8 mouse cellular contexts compared by ENCODE assay signal in the genomic region with DNA sequence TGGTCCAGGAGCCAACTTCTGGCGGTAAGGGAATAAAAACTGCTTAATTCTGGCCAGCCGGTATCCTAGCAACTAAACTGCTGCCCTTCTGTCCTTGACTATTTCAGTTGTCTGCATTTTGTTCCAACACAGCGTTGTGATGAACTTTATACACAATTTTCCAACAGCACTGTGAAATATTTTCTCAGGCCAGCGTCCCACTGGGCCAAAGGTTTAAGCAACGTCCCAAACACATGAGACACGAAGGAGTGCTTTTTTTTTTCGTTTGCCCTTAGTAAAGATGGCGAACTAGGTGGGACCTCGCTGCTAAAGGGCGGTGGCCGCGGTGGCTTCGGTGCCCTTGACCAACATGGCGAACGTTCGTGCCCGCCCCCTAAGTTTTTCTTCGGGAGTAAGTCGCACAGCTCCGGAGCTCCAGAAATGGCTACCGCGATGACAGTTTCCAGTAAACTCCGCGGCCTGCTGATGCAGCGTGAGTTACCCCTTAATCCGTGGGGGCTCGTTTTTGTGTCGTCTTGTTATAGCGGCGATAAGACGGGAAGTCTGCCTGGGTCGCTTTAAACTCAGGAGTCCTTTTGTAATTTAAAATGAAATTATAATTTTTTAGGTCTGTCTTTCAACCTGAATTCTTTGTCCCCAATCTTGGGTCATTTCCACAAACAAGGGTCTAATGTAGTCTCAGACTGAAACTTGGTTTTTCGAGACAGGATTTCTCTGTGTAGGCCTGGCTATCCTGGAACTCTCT. TPM values are rescaled to one million over a fixed set of nuclear protein-coding genes. Genes with fewer than 3 reads are reported as not detected.
DNase-seq lines count a peak whose midpoint lies in the region; ATAC-seq lines count a peak whose summit lies in the region.

Gene Ech1, plus strand, starts transcription at position 277 of the 745 bp plus-strand sequence.

- peak within 1 kb of the TSS; percentile 70 for H3K9ac ChIP-seq in hindbrain, embryonic 16.5 days (ENCODE audit: low read depth, low read length)

- 2% methylated on average over 33 of the region's 33 CpGs for WGBS in hindbrain, embryonic 16.5 days
- WGBS in macrophage (ENCODE audit: missing documents) = 2% methylated on average over 32 of the region's 33 CpGs

- peak within 1 kb of the TSS; percentile 52 for H3K4me3 ChIP-seq in hindbrain, embryonic 16.5 days (ENCODE audit: low read length)
- H3K4me3 ChIP-seq in macrophage (ENCODE audit: inconsistent target) = peak within 1 kb of the TSS; percentile 47

- H3K4me2 ChIP-seq in hindbrain, embryonic 16.5 days (ENCODE audit: low read length) = peak within 1 kb of the TSS; percentile 62

- DNase-seq in WW6 (ENCODE audit: low read depth, low spot score) = peak; percentile 88
- DNase-seq in cerebellum, postnatal 4 days (ENCODE audit: low spot score in 2 of 2) = peak; percentile 83 to 88
- DNase-seq in gastrocnemius, adult 18-20 months (ENCODE audit: low spot score) = peak; percentile 95
- peak; percentile 86 for DNase-seq in left cerebral cortex, adult 18-20 months (ENCODE audit: low spot score in 2 of 2)
- DNase-seq in right cerebral cortex, adult 18-20 months = peak; percentile 90
- DNase-seq in urinary bladder, postnatal 10 days (ENCODE audit: low spot score) = peak; percentile 73

- H3K9me3 ChIP-seq in hindbrain, embryonic 16.5 days (ENCODE audit: control insufficient read depth, low read length) = no peaks in the 10 kb centered on the region

- H3K79me2 ChIP-seq in macrophage (ENCODE audit: inconsistent target) = peaks cover 10% of the 10 kb centered on the region; the same call in 1 of the 2 replicates

- ATAC-seq in hindbrain, embryonic 16.5 days = peak; percentile 91

- no peaks in the 10 kb centered on the region for H3K27me3 ChIP-seq in hindbrain, embryonic 16.5 days (replicated peaks; ENCODE audit: control insufficient read depth, insufficient read depth, low read length)

- H3K36me3 ChIP-seq in hindbrain, embryonic 16.5 days (ENCODE audit: control insufficient read depth, insufficient read depth, low read length) = peaks cover 29% of the 10 kb centered on the region
- H3K36me3 ChIP-seq in macrophage (ENCODE audit: inconsistent target) = peaks cover 30% of the 10 kb centered on the region

- peaks cover 13% of the 10 kb centered on the region for H3K4me1 ChIP-seq in hindbrain, embryonic 16.5 days (ENCODE audit: control insufficient read depth, insufficient read depth, low read depth, low read length)

- H3K27ac ChIP-seq in hindbrain, embryonic 16.5 days (ENCODE audit: low read depth, low read length) = peak within 1 kb of the TSS; percentile 73
- H3K27ac ChIP-seq in macrophage = peak within 1 kb of the TSS; percentile 78

RNA-seq across cellular contexts. Expression of gene Ech1, which starts in this region (rescaled TPM):
- total RNA-seq in gastrocnemius, adult 18-20 months (2021) = 100 to 1,000 TPM; 227 to 344 TPM
- polyA plus RNA-seq in hindbrain, embryonic 16.5 days (2015; fragmentation: Nextera tagmentation; extraction: Ambion mirVana) = 115 and 117 TPM in 2 replicates
- total RNA-seq in left cerebral cortex, adult 18-20 months (2021) = 10 to 100 TPM; 53.5 to 56.6 TPM
- 10 to 100 TPM; 11.1 to 99.6 (median 28.2) TPM for total RNA-seq in macrophage (2018; cell fraction: chromatin; rRNA removed)
- 100 to 1,000 TPM in 11 of 26 experiments, 10 to 100 TPM in 15; 70.9 to 130 (median 96.5) TPM for total RNA-seq in macrophage (2018; cell fraction: cytosol; rRNA removed)
- total RNA-seq in macrophage (2018; cell fraction: nucleus; rRNA removed) = 10 to 100 TPM; 14.0 to 65.4 (median 27.7) TPM
- polyA plus RNA-seq in macrophage (2018) = 92.1 to 101 TPM (median 96.5 TPM) in 3 replicates

Comparison
In these comparisons a context has a peak if more than half of its experiments do, and no peak if none do; other contexts are left out.
1. Peak in every context shown above with its lines: DNase-seq, ATAC-seq, H3K4me3 ChIP-seq and H3K27ac ChIP-seq.